Mouse (Mus musculus) small intestine, adult 2 months (tissue): ENCODE measurements at regions not wholly inside any gene's neighbourhood (a gene's known extent, or its start where the extent isn't known, plus 50 kb on each side); places are given as distances from the start of the nearest gene placed in this dataset.

ENCODE experiments used
- H3K27ac ChIP-seq: fragments of 200-500 bp; 2 replicates; pipeline ENCODE4 v1.5.1; 2012; ENCODE audit warnings: low read depth, low read length, control low read depth, inconsistent platforms; ENCODE audit not compliant: insufficient read depth
- H3K27me3 ChIP-seq: fragments of 200-500 bp; 2 replicates; pipeline ENCODE4 v1.6.1; 2012; ENCODE audit warnings: mild to moderate bottlenecking, moderate library complexity, low read length, inconsistent platforms; ENCODE audit not compliant: control insufficient read depth, insufficient read depth
- H3K36me3 ChIP-seq: fragments of 200-500 bp; 2 replicates; pipeline ENCODE4 v1.6.1; 2012; ENCODE audit warnings: mild to moderate bottlenecking, low read length, control low read depth, inconsistent platforms; ENCODE audit not compliant: control insufficient read depth, insufficient read depth
- H3K4me1 ChIP-seq: fragments of 200-500 bp; 2 replicates; pipeline ENCODE4 v1.6.1; 2012; ENCODE audit warnings: low read length, inconsistent platforms, mixed read lengths; ENCODE audit not compliant: control insufficient read depth, insufficient read depth, insufficient read length
- H3K4me3 ChIP-seq: fragments of 200-500 bp; 2 replicates; pipeline ENCODE4 v1.5.1; 2012; ENCODE audit warnings: low read depth, mild to moderate bottlenecking, control low read depth, inconsistent platforms, low read length, moderate library complexity
- CTCF ChIP-seq: fragments of 200-500 bp; IDR thresholded peaks from 2 replicates; pipeline ENCODE4 v1.5.1; 2012; ENCODE audit warnings: low read depth, mild to moderate bottlenecking, control low read depth, inconsistent platforms, low read length, moderate library complexity, mixed read lengths; ENCODE audit not compliant: insufficient replicate concordance, insufficient read length; ENCODE audit errors: extremely low read depth
- POLR2A ChIP-seq: fragments of 200-500 bp; IDR thresholded peaks from 2 replicates; pipeline ENCODE4 v1.6.1; 2012; ENCODE audit warnings: low read depth, mild to moderate bottlenecking, control low read depth, inconsistent platforms, low read length, moderate library complexity
- WGBS: fragments of 180-500 bp; shearing (Covaris S2); methylation state at CpG from one replicate; pipeline ENCODE4 v1.1.7; 2018; 5-methylcytosine and 5-hydroxymethylcytosine counted together

DNA sequence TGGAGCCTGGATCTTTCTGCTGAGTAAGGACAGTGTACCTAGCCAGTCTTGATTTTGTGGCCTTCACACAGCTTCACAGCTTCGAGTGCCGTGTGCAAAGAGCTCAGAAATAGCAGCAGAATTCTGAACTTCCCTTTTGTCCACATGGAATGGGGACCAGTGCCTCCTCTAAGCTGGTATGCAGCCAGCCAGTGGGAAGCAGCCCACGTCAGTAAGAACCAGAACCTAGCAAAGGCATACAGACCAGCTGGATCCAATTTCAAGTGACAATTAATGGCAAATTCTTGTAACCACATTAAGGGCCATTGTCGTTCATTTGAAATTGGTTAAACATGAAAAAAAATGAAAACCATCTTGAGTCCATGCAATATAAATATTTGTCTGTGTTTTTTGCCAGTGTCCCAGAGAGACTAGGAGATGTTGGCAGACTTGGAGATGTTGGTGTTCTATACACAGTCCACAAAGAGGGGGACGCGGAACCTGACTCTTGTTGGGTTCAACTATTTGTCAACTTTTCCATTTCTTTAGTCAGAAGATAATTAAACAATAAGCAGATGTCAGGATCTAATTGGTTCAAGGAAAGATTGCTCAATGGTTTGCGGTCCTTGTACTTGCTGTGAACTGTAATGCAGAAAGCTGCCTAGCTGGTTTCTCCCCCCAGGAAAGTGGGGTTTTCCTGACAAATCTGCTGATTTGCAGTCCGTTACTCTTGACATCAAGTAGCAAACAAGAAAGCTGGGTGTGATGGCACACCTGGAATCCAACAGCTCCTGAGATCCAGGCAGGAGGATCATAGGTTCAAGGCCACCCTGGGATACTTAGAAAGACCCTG lies 125.1 kb downstream of the Rplp1 start:
- Histone ChIP-seq H3K27ac (no peak overlapping the region), H3K36me3 (no peaks in the 10 kb centered on the region), H3K4me1 (no peaks in the 10 kb centered on the region), H3K4me3 (no peak overlapping the region), H3K27me3 (no peaks in the 10 kb centered on the region)
- no peak for TF ChIP-seq CTCF
- TF ChIP-seq POLR2A = no peak
- 74% methylated on average over 8 of the region's 8 CpGs for WGBS

DNA sequence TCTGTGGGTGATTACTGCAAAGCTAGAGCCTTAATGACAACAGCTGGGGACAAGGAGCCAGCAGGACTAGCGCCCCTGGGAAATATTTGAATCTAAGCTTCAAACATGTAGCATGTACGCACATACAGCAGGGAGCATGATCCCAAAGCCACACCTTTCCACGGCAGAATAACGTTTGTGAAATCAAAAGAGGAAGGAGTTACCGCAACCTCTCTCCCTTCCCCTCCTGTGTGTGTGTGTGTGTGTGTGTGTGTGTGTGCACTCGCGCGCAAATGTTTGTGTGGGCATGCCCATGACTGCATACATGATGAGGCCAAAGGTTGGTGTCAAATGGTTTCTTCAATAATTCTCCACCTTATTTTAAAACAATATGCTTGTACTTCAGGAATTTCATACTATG lies 132.9 kb downstream of the Rplp1 start:
- 0 out of 2 replicates have a peak, but pooled peaks cover 1% of the 10 kb centered on the region for H3K4me1 ChIP-seq
- WGBS = 73% methylated on average over 8 of the region's 8 CpGs
- no peak overlapping the region for H3K27ac ChIP-seq
- no peak overlapping the region for H3K4me3 ChIP-seq
- TF ChIP-seq CTCF (no peak), POLR2A (no peak)
- H3K36me3 ChIP-seq = no peaks in the 10 kb centered on the region
- no peaks in the 10 kb centered on the region for H3K27me3 ChIP-seq

DNA sequence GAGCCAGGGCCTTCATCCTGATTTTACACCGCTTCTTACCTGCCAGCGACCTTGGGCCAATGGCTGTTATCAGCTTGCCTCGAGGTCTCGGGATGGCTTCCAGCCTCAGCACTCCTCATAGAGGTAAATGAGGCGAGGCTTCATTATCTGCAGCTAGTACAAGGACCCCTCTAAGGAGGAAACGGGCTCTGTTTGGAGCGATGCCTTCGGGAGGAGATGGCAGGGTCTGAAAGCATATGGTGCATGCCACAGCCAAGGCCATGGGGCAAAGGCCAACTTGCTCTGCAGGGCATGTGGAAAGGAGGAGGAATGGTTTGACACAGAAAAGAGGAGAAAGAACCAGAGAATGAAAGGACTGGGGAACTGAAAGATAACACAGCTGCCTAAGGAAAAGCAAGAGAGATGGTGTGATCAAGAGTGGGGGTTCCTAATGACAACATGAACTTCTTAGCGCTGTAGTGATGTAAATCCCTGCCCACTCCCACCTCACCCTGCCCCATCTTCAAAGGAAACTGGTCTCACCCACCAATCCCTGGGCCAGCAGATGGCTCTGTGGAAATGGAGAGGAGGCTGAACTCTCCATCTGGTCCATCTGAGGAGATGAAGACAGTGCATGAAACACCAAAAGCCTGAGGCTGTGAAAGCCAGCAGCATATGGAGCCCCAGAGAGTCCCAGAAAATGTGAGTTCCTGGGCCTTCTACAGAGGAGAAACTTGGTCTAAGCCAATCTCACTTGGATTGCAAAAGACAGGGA lies 134.0 kb downstream of the Rplp1 start:
- H3K4me3 ChIP-seq = no peak overlapping the region
- no peak overlapping the region for H3K27ac ChIP-seq
- no peaks in the 10 kb centered on the region for H3K27me3 ChIP-seq
- H3K4me1 ChIP-seq = 0 out of 2 replicates have a peak, but pooled peaks cover 1% of the 10 kb centered on the region
- WGBS = 65% methylated on average over 9 of the region's 9 CpGs
- H3K36me3 ChIP-seq = no peaks in the 10 kb centered on the region
- TF ChIP-seq CTCF (no peak), POLR2A (no peak)

DNA sequence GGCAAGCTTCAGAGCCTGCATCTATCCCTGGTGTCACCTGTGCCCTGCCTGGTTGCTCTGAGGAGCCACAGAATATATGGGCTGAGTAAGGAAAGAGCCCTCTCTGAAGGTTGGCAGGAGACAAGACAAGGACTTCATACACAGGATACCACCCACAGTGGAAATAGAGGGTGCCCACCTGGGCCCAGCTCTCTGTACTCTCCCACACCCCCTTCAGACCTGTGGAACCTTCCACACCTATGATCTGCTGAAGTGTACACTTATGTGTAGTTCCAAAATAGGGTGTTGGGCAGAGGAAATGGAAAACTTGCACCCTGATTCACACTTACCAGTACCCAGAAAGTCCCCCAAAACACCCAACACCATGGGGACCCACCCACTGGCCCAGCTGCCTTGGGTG lies 135.2 kb downstream of the Rplp1 start:
- Histone ChIP-seq H3K27me3 (no peaks in the 10 kb centered on the region), H3K4me1 (0 out of 2 replicates have a peak, but pooled peaks cover 1% of the 10 kb centered on the region), H3K4me3 (no peak overlapping the region), H3K36me3 (no peaks in the 10 kb centered on the region), H3K27ac (no peak overlapping the region)
- no peak for TF ChIP-seq POLR2A
- TF ChIP-seq CTCF = no peak

DNA sequence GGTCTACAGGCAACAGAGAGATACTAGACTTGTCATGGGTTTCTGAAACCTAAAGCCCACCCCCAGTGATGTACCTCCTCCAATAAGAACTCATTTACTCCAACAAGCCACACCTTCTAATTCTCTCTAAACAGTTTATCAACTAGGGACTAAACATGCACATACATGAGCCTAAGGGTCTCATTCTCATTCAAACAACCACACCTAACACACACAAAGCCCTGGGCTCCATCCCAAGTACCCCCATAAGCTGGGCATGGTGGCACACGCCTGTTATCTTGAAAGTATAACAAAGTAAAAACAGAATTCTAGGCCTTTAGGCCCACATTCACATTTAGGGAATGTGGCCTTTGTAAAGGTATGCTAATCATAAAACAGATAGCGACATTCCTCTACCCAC lies 137.9 kb downstream of the Rplp1 start:
- TF ChIP-seq POLR2A (no peak), CTCF (no peak)
- H3K27me3 ChIP-seq = no peaks in the 10 kb centered on the region
- 85% methylated on average over 2 of the region's 2 CpGs for WGBS

DNA sequence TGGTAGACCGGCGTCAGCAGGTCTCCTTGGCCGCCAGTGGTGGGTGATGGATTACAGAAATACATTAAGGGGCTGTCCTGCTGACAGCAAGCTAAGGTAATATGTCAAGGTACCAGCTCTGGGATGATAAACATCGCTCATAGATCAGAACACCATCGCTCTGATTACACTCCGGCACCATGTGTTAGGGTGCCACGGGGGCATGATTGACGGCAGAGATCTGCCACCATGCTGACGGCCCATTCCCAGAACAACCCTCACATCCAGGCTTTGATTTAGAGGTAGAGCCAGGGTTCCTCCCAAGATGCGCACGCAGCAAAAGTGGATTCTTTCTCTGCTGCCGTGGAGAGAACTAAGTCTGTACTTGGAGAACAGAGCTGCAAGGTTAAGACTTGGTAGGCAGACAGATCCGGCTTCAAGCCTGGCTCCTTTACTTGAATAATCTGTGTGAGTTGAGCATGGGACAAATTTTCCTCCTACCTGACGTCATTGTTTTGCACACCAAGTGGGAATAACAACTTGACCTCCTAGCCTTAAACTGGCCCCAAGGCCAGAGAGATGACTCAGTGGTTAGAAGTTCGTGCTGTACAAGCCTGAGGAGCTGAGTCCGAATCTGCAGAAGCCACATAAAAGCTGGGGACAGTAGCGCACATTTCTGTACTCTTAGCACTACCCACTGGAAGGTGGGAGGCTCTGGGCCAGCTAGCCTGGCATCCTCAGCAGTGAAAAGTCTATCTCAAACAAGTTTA lies 144.0 kb downstream of the Rplp1 start:
- no peaks in the 10 kb centered on the region for H3K36me3 ChIP-seq
- no peaks in the 10 kb centered on the region for H3K4me1 ChIP-seq
- H3K27me3 ChIP-seq = no peaks in the 10 kb centered on the region
- H3K27ac ChIP-seq = no peak overlapping the region
- WGBS = 80% methylated on average over 17 of the region's 17 CpGs
- H3K4me3 ChIP-seq = no peak overlapping the region
- no peak for TF ChIP-seq POLR2A
- TF ChIP-seq CTCF = no peak

More for the DNA sequence above, 137.9 kb downstream of the Rplp1 start:
- H3K27ac ChIP-seq = no peak overlapping the region
- H3K4me3 ChIP-seq = no peak overlapping the region
- H3K4me1 ChIP-seq = 0 out of 2 replicates have a peak, but pooled peaks cover 1% of the 10 kb centered on the region
- no peaks in the 10 kb centered on the region for H3K36me3 ChIP-seq
